Mouse (Mus musculus): ENCODE results near the gene Dpf2.

GRCm38 (mm10) chr19:5937095-5937835 is 24.5 kb upstream of the Dpf2 start:
- no peak for TF ChIP-seq CTCF (IDR thresholded peaks at IDR 0.05; ENCODE audit: insufficient read depth, low read length)
- no peak for TF ChIP-seq POLR2A (IDR thresholded peaks at IDR 0.05; ENCODE audit: borderline replicate concordance, extremely low read depth, low read depth, low read length)
